Mouse (Mus musculus): Measurements from ENCODE around the gene Zpbp2. TPM values are rescaled to one million over a fixed set of nuclear protein-coding genes. Genes with fewer than 3 reads are reported as not detected.

Gene Zpbp2
- total RNA-seq, 2 experiments from 2014 or later: not detected

DNA sequence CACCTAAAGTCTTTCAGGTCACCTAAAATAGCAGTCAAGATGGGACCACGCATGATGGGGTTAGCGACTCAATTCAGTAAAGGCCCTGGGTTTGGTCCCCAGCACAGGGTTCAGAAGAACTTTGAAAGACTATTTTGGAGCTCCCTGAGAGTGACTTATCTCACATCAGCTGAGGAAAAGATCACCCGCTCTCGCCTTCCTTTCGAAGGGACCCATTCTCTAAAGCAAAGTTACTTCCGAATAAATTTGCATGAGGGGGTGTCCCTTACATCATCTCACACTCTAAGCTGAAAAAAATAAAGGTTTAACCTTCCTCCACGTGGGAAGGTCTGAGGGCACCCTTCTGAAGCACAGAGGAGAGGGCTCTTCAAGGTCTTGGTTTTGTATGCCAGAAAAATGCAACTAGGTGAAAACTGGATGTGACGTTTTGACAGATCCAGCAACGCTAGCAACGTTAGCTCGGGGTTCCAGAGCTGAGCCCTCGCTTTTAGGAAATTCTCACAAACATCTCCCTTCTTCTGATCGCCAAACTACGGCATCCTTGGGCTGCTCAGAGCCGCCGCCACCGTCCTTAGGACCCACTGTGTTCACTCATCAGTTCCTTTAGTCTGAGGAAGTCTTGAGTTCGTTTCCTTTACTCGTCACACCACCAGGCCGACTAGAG lies 454 bp upstream of the Zpbp2 start:
- no peak for DNase-seq (ENCODE audit: low spot score in 2 of 2)
- intact Hi-C loops (cut with DNase I): no loop called here

DNA sequence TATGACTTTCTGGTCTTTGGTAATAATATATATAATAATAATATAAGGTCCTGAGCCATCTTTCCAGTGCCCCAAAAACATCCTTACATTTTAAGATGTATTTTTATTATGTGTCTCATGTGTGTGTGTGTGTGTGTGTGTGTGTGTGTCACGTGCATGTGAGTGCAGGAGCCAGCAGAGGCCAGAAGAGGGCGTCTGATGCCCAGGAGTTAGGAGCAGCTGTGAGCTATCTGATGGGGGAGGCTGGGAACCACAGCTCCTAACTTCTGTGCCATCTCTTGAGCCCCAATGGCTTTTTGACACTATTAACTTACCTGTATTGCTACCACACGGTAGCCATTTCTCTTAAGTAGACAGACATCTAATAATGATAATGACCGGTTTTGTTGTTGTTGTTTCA lies 3.1 kb downstream of the Zpbp2 start:
- intact Hi-C loops (cut with DNase I): no loop called here
- no peak for DNase-seq (ENCODE audit: low spot score in 2 of 2)

DNA sequence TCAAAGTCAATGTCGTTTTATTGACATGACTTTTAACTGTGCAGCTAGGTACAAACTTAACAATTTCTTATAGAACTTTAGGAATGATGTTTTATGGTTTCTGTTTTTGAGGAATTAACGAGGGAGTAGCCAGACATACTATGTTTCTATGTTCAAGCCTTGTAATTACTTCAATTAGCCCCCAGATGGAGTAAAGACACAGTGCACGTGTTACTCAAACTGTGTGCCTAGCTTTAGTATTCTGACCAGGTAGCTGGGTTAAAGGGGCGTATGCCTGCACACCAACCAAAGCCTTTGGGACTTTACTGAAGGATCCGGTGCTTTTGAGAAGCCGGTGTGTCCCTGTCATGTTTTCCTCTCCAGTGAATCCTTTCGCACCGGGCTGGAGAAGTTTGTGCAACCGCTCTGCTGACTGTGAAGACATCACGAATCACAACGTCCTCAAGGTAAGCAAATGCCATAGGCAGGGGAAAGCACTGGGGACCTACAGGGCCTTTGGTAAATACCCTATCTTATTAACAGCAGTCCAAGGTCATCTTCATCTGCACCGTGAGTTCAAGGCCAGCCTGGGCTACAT lies 4.3 kb downstream of the Zpbp2 start:
- no peak for DNase-seq (ENCODE audit: low spot score in 2 of 2)
- intact Hi-C loops (cut with DNase I): no loop called here

DNA sequence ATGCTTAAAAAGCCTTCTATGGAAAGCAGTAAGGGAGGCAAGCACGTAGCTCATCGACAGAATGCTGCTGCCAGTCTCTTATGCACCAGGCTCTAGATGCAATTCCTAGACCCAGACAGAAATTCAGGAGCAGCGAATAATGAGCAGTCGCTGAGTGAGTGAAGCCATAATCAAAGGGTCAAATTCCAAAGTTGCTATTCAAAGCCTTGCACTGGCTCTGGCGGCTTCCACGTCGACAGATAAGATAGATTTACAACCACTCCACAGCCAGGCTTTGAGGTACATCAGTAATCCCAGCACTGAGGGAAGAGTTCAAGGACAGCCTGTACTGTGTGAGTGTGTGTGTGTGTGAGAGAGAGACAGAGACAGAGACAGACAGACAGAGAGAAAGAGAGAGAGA lies 10.0 kb downstream of the Zpbp2 start:
- intact Hi-C loops (cut with DNase I): no loop called here
- no peak for DNase-seq (ENCODE audit: low spot score in 2 of 2)

DNA sequence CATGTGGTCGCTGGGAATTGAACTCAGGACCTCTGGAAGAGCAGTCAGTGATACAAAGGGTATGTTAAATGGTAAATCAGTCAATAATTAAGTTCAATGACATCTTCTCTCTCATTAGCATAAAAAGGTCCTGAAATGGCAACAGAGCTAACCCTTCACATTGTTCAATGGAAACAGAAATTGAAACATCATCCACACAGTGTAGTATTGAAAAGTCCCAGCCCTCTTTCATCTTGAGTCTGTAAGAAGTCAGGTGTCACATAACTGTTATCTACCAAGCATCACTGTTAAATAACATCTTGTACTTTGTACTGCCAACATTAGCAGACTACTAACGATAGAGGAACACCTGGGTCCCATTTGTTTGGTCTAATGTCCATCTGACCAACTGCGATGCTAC lies 12.1 kb downstream of the Zpbp2 start:
- DNase-seq (ENCODE audit: low spot score in 2 of 2): no peak
- intact Hi-C loops (cut with DNase I): no loop called here

DNA sequence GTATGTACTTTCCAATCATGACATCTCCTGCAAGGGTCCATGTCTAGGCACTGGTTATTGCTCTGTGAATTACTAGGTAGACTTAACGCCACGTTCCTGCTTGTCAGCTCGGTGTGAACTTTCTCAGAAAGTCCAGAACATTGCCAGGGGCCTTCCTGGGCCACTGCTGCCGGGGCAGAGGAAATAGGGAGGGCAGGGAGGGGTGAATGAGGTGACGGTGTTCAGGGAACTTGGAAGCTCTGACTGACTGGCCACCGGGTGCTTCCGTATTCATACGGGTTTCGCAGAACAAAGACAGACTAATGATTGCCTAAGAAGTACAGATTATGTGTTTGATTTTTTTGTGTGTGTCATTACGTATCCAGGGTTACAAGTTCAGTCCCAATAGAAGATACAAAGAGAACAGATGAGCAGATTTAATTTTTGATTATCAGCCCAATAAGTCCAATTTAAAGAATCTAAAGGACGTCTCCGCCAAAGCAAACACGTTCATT lies 13.1 kb downstream of the Zpbp2 start:
- no peak for DNase-seq (ENCODE audit: low spot score in 2 of 2)
- intact Hi-C loops (cut with DNase I): no loop called here

DNA sequence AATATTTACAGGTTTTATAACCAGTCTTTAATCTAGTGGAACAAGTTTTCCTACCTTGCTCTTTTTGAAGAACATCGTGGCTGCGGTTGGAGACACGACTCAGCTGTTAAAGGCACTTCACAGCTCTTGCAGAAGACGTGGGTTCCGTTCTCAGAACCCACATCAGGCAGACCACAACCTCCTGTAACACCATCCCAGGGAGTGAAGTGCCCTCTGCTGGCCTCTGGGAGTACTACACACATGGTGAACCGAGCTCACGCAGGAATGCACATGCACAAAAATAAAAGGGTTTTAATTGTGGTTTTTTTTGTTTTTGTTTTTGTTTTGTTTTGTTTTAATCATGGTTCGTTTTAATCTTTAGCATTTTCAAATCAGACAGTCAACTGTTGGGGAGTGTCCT lies 17.4 kb downstream of the Zpbp2 start:
- intact Hi-C loops (cut with DNase I): no loop called here
- DNase-seq (ENCODE audit: low spot score in 2 of 2): no peak

DNA sequence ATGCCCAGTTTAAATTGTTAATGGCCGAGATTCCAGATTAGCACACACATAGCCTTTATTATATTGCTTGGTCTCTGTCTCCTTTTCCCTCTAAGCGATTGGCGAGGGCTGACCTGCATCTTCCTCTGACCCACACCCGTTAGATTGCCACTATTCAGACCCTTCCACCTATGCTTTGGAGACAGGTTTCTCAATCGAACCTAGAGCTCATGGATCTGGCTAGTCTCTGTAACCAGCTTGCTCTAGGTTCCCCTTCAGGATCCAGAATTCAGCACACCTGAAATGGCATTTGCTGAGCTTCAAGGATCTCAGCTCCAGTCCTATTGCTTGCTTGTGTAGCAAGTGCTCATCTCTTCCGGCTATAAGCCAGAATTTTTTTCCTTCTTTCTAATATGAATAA lies 18.6 kb downstream of the Zpbp2 start:
- intact Hi-C loops (cut with DNase I): no loop called here

DNA sequence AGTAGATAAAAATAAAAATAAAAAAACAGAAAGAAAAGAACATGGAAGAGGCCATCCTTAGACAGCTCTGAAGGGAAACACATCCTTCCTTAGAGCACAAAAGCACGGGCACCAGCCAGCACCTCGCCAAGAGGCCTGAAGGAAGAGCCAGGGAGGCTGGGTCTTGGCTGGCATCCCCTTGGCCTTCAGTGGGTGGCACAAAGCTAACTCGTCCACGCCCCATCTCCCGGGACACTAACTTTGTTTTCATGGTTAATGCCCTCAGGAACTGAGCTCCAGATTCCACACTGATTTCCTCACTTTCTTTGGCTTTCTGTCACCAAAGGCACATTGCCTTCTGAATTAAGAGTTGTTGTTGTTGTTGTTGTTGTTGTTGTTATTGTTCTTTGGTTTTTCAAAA lies 26.9 kb downstream of the Zpbp2 start:
- intact Hi-C loops (cut with DNase I): no loop called here

More for the DNA sequence above, 18.6 kb downstream of the Zpbp2 start:
- no peak for DNase-seq (ENCODE audit: low spot score in 2 of 2)

DNA sequence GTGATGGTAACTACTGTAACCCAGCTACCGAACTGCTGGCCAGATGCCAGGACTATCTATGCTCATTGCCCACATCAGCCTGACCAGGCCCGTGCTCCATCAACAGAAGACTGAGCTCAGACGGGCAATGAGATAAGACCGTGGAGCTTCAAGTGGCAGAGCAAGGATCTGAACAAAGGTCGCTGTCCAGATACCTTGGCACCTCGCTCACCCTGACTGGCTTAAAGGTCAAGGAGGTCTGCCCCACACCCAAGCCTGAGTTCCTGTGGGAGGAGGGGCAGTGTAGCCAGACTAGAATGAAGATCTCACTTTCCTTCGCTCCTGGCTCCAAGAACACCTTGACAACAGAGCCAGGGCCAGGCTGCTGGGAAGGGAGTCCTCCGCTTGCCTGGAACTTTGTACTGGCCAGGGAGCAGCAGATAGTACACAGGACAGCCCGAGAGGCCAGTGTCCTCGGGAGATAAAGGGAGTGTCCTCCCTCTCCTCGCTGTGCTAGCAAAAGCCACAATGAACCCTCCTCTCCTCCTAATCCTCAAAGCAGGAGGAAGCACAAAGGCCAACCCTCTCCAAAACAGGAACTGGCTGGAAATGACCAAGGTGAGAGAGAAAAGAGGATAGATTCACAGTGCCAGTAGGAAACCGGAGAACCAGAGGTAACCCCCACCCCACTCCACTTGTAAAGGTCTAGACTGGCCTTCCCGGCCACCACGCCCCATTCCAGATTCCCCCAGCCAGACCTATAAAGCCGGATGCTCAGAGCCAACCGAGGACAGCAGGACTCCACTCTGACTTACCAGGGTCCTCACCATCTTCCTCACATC lies 29.6 kb downstream of the Zpbp2 start:
- intact Hi-C loops (cut with DNase I): no loop called here
- DNase-seq (ENCODE audit: low spot score in 2 of 2): no peak

More for the DNA sequence above, 26.9 kb downstream of the Zpbp2 start:
- DNase-seq (ENCODE audit: low spot score in 2 of 2): no peak

DNA sequence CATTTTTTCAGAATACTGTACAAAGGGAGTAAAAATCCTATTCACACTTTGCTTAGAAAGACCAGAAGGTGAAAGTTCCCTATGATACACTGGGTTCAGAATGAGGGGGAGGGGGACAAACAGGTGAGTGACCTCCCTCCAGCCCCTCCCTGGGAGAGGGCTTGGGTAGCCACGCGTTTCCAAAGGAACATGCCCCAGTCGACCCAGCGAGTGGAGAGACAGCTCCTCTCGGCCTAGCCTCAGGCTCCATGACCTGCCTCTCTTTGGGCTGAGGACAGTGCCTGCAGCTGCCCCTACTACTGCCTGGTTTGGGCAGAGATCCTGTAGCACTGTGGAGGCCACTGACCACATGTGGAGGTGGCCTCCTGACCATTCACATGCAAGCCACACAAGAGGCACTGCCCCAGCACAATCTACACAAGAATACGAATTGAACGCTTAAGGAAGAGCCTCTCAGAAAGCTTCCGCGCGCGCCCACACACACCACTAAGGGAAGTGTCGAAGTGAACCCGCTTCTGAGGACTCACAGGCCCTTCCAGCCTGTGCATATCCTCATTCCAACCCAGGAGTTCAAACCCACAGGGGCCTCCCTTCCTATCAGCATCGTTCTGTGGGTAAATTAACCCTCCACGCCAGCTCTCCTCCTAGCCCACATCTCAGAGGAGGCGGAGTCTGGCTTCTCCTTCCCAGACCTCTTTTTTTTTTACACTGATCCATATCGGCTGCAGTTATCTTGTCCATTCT lies 30.6 kb downstream of the Zpbp2 start:
- DNase-seq (ENCODE audit: low spot score in 2 of 2): no peak
- intact Hi-C loops (cut with DNase I): no loop called here

DNA sequence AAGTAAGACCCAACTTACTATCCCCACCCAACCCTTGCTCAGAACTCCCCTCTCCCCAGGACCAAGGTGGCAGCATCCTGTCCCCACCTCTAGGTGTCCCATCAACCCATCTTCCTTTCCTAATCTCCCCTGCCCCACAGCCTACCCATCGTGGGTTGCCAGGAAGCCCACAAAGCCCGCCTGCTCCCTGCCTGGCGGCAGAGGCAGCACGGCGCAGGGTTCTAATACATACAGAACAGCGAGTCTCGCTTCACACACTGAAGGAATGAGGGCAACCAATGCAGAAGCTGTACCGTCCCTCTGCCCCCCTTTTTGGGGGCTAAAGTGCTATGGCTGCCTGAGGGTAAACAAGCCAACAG lies 31.1 kb downstream of the Zpbp2 start:
- intact Hi-C loops (cut with DNase I): no loop called here
- no peak for DNase-seq (ENCODE audit: low spot score in 2 of 2)

DNA sequence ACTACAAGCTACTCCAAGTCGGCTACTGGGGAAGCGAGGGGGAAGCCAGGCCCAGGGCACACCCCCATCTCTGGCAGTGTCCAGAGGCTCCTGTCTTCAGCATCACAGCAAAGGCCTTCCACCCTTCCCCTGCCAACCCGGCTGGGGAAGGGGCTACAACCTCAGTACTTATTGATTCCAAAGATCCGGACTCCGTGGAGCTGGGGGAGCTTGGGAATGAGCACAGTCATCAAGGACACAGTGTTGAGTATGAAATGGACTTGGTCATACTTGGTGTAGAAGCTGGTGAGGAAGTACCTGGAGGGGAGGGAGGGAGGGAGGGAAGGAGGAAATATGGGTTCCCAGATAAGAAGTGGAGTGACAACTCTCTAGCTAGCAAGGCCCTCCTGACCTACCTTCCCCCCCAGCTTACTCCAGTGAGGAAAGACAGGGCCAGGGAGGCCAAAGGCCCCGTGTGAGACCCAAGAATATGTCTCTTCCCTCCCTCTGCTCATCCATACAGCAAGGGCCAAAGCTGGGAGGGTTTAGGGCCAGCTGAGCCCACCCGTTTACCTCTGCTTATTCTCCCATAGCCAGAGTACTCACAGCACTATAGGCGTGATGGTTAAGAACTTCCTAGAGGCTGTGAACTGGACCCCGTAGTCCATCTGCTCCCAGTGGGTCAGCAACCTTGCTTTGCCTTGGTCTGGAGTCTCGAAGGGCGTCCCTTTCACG lies 31.8 kb downstream of the Zpbp2 start:
- intact Hi-C loops (cut with DNase I): no loop called here
- DNase-seq (ENCODE audit: low spot score in 2 of 2): no peak

DNA sequence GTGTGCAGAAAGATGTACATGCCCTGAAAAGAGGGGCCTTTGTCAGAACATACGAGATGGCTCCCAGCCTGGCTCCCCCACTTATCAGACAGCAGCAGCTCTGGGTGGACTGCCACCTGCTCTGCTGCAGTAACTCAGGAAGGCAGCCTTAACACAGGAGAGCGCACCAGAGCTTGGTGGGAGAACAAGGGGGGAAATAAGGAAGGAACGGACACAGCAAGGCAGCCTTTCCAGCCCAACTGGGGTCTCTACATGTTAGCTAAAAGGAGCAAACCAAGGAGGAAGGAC lies 32.3 kb downstream of the Zpbp2 start:
- DNase-seq (ENCODE audit: low spot score in 2 of 2): no peak
- intact Hi-C loops (cut with DNase I): no loop called here

DNA sequence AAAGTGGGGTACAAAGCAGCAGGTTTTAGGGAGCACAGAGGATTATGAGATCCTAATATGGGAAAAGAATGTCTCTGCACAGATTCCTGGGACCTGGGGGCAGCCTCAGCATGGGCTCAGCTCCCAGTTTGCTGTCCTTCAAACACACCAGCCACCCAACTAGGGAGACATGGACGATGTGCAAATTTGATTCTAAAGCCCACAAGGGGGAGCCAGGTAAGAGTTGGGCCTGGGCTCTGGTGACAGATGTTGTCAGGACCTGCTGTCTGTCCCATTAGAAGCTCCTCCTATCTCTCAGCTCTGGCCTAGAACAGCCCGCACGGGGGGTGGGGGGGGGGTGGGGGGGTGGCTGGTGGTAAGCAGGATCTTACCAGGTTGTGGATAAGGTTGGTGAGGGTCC lies 32.7 kb downstream of the Zpbp2 start:
- intact Hi-C loops (cut with DNase I): no loop called here
- no peak for DNase-seq (ENCODE audit: low spot score in 2 of 2)

DNA sequence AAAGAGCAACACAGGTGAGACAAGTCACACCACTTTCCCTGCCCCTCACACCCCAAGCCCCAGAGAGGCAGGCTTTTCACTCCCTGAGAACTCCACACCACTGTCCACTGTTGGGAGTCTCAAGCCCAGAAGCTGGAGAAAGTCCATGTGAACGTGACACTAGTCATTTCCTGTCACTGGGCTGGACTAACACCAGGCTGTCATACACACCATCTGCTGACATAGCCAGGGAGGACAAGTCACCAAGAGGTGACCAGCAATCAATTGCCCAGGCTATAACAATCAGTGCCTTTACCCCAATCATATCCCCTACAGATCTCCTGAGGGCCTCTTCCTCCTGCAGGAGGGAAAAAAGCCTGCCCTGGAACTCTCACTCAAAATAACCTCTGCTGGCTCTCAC lies 33.2 kb downstream of the Zpbp2 start:
- DNase-seq (ENCODE audit: low spot score in 2 of 2): no peak
- intact Hi-C loops (cut with DNase I): no loop called here

DNA sequence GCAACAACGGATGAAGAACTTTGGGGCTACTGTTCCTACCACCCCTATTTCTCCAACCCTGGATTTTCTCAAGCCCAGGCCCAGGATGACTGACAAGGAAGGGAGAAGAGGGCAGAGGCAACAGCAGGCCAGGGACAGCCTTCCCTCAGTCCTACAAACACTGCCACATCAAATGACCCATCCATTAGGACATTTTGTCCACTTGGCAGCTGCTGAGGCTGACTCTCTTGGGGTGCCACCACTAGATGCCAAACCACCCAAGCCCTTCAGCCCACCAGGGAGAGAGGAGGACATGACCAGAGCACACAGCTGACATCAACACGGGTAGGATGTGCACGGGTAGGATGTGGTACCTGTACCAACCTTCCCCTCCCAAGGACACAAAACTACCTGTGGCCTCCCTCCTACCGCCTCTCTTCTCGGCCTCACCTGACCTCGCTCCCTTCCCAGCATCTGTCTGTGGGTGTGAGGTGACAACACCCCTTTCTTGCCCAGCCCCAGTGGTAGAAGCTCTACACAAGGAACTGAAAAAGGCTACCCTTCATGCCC lies 33.8 kb downstream of the Zpbp2 start:
- intact Hi-C loops (cut with DNase I): no loop called here
- no peak for DNase-seq (ENCODE audit: low spot score in 2 of 2)

DNA sequence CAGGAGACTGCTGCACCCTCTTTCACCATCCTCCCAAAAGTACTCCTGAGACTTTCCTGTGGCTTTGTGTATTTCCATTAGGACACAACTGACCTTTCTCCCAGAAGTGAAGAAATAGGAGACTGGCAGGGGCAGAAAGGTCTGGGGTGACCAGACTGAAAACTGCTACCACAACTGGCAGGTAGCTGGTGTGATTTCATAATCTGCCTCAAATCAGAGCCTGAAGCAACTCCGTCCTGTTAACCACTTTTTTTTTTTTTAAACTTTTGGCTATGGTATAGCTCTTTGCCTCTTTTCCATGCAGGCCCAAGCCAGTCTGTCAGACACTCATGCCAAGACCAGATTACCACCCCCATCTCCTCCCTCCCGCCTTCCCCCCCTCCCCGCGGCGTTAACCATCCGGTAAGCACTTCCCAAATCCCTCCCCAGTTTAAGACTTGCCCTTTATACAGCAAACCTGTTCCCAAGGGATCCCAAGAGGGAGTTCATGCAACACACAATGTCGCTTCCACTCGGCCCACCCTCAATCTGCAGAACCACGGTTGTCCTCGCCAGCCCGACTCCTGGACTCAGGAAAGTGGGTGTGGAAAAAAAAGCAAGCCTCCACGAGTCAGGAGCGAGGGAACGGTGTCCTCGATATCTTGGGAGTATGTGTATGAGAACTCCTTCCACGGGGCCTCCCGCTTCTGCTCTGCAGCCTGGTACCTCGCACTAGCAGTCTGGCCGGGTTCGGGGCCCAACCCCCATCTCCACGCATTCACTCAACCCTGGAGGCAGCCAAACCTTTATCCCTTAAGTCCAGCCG lies 35.4 kb downstream of the Zpbp2 start:
- DNase-seq (ENCODE audit: low spot score in 2 of 2): peak; percentile 21 to 24
- intact Hi-C loops (cut with DNase I): no loop called here
